Mouse (Mus musculus) olfactory bulb, adult 2 months (tissue): ENCODE measurements around the gene Wnt10b.

Experiments
- CTCF ChIP-seq: fragments of 200-500 bp; IDR thresholded peaks from 2 replicates; pipeline ENCODE4 v1.5.1; 2012; ENCODE audit warnings: low read depth, mild to moderate bottlenecking, low read length, moderate library complexity; ENCODE audit not compliant: insufficient read depth
- POLR2A ChIP-seq: fragments of 200-500 bp; IDR thresholded peaks from 2 replicates; pipeline ENCODE4 v1.6.1; 2012; ENCODE audit warnings: mild to moderate bottlenecking, low read depth, low read length, moderate library complexity; ENCODE audit not compliant: insufficient read depth

- TF ChIP-seq CTCF (no peak), POLR2A (no peak)
These were observed 31.4 kb upstream of the Wnt10b start, which contains the start of gene Ddn for GRCm38 (mm10) chr15:98809390-98809789.
